Mouse (Mus musculus) left cerebral cortex, adult 11 months (tissue): ENCODE data around the gene Magi2.
"Not testable (repeated sequence)": the region's sequence is repeated elsewhere in the genome, so short reads cannot be mapped to it uniquely, and the experiment has no call there.

Experiments used
- DNase-seq: peaks from one replicate; pipeline ENCODE4 v3.0.0; 2022; ENCODE audit warnings: low spot score

Gene Magi2

DNA sequence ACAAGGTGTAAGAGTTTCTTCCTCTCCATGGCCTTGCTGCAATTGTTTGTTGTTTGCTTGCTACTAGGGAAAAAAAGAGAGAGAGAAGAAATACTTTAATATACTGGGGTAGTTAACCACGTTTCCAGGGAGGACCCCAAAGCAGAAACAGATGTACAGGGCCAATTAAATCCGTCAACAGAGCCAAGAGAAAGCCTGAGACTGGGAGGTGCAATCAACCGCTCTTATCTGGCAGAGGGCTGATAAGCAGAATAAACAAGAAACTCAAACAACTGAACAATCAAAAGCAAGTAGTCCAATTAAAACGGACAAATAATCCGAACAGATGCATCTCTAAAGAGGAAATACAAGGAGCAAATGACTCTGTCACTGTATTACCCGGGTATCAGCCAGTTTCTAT is 1282.8 kb downstream of the Magi2 start:
- DNase-seq, result no peak

DNA sequence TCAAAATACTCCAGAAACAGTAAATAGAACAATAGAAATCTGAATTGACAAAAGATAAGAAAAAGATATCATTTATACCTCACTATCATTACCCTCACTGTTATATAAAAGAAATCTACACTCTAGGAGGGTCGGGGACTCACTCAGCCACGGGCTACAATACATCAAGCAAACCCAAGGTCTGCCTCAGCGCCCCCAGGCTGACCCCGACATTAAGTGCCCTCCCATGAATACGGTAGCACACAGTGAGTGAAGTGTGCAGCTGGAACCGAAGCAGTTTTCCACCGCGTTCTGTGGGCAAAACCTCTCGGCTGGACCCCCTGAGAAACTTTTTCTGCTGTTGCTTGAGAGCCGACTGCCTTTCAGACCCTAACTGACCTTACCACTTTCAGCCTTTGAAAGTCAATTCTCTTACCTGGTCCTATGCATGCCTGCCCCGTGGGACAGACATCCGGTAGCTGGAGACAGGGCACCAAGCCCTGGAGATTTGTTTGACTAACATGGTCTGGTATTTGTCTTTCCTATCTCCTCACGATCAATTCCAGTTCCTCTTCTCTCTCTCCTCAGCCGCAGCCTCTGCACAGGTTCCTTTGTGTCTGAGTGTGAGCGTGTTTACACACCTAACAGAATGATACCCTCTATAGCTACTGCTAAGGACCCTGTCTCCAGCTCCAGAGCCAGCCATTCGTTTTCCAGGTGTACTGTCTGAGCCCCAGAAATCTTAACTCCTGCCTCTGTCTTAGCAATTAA is 1285.7 kb downstream of the Magi2 start:
- DNase-seq, result no peak

DNA sequence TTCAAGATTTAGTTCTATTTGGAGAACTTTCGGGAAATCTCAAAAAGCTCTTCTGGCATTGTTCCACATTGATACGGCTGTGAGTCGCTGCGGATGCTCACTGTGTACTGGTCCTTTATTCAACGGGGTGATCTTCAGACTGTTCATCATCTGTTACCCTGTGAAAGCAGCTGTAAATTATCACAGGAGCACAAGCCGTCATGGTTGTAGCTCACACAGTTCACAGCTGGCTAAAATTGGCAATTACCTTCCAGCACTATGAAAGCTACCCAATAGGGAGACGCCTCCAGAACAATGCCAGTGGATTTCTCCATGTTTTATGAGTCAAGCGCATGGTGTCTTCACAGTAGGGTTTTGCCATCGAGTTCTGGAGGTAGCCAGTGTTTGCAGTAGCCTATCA is 1294.8 kb downstream of the Magi2 start:
- no peak for DNase-seq

DNA sequence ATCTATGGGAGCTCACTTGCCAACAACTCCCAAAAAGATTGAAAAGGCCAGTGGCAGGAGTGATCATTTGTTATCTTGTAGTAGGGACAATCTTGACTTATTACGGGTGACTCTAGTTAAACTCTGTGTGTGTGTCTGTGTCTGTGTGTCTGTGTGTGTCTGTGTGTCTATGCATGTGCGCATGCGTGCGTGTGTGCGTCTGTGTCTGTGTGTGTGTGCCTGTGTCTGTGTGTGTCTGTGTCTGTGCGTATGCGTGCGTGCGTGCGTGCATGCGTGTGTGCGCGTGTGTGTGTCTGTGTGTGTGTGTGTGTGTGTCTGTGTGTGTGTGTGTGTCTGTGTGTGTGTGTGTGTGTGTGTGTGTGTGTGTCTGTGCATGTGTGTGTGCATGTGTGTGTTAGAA is 1295.2 kb downstream of the Magi2 start:
- DNase-seq, result no peak

DNA sequence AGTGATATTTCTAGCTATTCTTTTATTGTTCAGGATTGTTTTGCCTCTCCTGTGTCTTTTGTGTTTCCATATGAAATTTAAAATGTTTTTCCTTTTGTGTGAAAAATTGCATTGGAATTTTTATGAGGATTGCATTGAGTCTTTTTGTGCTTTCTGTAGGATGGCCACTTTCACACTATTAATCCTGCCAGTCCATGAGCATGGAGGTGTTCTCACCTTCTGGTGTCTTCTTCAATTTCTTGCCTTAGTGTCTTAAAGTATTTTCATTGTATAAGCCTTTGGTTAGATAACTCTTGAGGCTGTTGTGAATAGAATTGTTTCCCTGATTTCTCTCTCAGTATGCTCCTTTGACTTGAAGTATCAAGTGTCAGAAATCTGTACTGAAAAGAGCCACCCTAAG is 1296.9 kb downstream of the Magi2 start:
- DNase-seq, result no peak

DNA sequence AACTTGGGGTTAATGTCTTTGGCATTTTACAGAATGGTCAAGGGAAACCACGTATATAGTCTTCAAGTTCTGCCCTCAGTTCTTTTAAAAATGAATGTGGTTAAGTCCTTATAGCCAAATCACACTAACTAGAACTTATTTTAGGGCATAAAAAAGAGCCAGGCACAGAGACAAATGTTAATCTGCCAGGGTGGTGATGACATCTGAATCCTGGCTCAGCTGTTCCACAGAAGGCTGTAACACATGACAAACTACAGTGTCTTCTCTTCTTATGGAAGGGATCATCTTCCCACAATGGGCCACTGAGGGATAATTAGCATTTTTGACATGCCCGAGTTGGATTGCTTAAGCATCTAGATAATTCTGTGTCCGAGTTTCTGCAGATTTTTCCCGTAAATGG is 1299.8 kb downstream of the Magi2 start:
- DNase-seq, result not testable (repeated sequence)

DNA sequence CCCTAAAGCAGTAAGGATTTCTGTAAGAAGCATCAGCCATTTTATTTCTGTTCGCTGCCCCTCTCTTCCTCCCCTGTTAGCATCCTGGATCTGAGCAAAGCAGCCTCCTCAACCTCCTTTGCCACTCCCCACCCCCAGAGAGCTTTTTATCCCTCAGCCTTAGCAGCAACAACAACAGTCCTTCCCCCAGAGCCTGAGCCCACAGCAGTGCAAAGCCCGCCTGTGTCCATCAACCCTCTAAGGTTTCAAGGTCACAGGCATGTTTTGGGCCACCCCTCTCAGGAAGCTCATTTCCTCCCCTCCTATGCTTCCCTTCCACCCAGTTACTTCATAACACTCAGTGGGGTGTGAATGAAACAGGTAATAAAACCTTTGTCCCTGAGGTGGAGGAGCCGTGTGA is 1309.7 kb downstream of the Magi2 start:
- DNase-seq, result no peak

DNA sequence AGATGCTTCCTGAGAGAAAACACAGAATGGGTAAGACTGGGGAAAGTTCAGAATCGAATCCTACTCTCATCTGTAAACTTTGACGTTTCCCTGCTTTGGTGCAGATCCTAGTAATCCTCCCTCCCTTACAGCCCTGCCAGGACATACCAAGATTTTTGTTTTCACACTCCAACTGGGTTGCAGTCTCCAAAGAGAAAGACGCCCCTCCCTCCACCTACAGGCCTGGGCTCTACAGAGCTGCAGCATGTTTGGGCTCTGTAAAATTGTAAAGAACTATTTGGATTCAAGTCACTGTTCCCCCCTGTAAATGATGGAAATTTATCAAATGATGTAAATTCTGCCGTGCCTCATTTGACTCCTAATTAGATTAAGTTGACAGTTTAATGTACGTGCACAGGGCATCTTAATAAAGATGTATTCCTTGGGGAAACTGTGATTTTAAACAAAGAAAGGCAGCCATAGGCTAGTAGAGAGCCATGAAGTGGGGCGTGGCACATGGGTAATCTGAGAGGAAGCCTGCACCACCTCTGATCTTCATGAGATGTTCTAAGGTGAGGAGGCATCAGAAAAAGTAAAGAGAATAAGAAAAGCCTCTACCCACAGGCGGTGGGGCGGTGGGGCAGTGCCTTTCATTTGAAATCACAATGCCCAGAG is 1310.7 kb downstream of the Magi2 start:
- no peak for DNase-seq

DNA sequence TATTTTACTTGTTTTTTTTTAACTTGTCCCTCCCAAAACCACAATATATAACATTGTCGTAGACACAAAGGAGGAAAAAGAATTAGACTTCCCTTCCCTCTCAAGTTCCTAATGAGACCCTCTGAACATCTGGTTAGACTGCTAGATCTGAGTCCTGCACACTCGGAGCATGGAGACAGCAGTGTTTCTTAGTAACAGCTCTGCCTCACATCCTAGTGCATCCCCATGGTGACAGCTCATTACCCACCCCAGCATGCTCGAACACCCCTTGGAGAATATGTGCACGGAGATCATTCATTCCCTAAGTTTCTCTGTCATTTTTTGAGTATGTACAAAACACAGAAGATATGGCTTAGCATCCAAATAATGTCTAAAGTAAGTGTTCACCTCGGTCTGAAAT is 1317.5 kb downstream of the Magi2 start:
- DNase-seq, result no peak

DNA sequence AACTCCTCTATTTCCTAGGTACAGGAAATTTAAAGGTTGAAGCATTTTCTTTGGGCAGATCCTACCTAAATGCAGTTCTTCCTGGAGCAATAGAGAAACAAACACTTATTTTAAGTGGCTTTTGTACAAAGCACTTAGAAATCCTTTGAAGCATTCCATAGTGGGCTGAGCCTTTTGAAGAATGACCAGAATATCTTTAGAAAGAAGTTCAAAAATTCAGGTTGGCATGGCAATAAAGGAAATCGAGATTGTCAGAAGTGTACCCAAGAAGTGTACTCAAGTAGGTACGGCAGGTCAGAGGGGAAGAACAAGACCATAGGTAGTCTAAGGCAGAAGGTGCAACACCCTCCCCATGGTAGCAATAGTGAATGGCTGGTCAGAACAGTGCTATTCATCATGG is 1332.5 kb downstream of the Magi2 start:
- DNase-seq, result no peak

DNA sequence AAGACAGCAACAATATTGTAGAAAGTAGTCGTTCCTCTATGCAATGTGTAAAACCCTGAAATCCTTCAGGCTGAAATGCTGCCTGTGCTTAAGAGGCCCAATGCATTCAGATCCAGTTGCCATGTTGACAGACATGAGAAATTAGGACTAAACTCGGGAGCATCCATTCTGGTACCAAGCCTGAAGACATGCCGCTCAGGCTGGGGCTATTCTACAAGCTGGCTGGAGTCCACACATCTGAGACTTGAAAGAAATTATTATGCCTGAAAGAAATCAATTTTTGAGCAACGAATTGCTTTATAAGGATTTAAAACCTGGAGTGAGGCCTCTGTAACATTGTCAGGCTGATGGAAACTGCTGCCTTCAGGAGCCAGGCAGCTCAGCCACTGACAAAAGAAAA is 1333.0 kb downstream of the Magi2 start:
- no peak for DNase-seq

DNA sequence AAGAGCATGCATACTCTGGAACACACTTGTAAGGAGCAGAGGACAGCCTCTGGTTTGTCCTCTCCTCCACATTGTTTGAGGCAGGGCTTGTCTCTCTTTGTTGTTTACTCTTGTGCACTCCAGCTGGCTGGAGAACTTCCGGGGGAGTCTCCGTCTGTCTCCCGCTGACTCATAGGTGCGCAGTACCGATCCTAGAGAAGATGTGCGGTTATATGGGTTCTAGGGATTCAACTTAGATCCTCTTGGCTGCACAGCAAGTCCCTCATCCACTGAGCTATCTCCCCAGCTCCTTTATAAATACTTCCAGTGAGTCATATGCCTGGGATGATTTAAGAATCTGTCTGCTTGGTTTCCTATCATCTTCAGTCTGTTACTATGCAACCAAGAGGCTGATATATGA is 1341.6 kb downstream of the Magi2 start:
- DNase-seq, result peak; percentile 68

DNA sequence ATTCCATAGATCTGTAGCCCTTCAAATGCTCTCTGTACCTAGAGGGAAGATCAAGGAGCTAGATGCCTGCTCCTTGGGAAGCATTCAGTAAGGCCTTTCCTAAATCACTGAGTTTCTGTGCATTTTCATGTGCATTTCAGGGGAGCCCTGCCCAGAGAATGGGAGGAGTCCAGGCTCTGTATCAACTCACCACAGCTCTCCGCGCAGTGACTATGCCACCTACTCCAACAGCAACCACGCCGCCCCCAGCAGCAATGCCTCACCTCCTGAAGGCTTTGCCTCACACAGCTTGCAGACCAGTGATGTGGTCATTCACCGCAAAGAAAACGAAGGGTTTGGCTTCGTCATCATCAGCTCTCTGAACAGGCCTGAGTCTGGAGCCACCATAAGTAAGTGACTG is 1342.1 kb downstream of the Magi2 start:
- no peak for DNase-seq

DNA sequence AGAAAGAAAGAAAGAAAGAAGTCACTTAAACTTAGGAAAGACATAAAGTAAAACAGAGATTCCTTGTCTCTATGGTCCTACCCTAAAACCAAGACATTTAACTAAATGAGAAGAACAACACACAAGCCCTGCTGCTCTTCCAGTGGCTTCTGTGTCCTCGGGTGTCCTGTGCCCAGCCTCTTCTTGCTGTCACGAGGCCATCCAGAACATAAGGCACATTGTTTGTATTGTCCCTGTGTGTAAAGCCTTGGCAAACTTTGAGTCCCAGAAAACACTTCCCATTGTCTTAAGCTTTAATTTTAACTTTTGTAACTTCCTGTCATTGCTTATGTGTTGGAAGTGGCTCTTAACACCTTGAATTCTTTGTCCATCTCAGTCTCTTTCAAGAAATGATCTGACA is 1348.0 kb downstream of the Magi2 start:
- no peak for DNase-seq

DNA sequence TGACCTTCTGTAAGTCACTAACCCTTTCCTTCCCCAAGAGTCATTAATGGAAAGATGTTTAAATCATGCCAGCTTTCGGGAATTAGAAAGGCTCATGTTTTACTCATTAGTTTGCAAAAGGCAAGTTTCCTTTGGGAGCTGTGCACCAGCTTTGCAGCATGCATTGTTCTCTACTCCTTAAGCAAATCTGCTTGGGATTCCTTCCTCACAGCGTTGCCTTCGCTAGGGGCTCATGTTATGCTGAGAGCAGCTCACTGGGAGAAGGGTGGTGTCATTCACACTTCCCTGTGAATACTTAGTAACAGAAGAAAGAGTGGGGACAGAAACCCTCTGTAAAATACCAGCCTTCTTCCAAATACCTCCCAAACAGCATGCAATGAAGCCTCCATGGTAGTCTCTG is 1349.0 kb downstream of the Magi2 start:
- DNase-seq, result no peak

DNA sequence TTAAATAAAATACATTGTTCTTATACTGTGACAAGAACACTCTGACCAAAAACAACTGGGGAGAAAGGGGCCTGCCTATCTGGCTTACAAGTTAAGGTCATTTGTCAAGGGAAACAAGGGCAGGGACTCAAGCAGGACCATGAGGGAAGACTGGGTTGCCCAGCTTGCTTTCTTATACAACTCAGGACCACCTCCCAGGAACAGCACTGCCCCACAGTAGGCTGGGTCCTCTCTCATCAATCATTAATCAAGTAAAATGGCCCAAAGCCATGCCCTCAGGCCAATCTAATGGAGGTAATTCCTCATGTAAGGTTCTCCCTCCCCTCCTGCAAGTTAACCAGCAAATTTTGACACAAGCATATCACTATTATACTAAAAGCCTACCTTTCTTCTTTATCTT is 1349.4 kb downstream of the Magi2 start:
- DNase-seq, result no peak

DNA sequence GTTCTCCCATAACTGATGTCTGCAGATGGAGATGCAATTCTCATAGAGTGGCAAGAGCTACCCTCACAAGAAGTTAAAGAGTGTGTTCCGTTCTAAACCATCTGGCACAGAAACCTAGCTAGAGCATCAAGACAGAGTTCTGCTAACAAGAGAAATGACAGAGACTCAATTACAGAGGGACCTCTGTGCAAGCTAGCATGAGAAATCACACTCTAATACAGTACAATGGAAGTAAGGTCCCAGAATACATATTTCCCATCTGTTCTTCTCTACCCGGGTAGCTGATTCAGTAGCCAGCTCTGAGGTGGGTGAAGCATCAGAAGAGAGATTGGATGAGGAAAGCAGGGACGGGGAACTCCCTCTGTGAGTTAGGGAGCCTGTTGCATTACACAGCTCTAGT is 1351.8 kb downstream of the Magi2 start:
- no peak for DNase-seq

DNA sequence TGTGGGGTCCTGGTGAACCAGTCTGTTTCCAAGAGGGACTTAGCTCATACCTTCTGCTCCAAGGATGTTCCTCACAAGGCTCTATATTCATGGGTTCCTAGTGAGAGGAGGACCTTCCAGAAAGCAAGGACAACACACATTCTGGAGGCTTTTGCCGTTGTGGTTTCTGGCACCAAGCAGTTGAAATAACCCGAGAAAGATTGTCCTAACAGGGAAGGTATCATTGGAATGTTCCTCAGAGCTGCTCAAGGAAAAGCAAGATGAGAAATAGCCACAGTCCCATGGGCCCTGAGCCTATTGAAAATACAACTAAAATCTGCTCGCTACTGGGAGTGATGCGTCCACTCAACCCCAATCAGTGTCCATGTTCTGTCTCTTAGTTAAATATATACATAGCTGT is 1353.8 kb downstream of the Magi2 start:
- DNase-seq, result no peak

DNA sequence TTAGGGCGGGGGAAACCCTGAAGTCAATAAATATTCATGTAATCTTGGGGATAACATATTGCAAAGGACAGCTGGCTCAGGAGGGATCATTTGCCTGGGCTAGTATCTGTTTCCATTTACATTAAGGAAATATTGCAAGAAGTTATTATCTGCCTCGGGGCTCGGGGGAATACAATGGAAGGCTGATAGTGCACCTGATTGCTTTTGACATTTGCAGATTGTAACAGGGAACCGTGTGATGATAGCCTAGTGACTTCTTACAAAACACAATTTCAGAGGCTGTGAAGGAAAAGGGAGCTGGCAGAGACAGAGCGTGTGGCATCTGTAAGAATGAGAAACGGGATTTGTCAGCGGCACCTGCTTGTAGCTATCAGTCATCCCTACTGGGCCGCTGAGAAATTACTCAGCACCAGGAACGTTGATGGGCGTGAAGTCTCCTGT is 1356.2 kb downstream of the Magi2 start:
- peak; percentile 33 for DNase-seq

DNA sequence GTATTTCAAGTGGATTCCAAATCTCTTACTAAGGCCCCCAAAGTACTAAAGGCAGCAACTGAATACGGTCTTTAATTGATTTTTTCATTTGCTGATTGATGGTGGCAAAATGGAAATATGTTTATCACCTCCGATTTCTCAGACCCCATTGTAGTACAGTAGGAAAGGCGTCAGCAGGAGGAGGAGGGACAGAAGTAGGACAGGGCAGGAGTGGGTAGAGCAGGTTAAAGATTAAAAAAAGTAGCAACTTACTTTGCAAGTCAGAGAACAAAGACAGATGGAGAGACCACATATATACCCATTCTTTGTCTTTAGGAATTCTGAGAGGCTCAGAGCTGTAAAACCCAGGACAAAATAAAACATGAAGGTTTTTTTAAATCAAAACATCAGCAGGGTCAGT is 1356.8 kb downstream of the Magi2 start:
- no peak for DNase-seq

DNA sequence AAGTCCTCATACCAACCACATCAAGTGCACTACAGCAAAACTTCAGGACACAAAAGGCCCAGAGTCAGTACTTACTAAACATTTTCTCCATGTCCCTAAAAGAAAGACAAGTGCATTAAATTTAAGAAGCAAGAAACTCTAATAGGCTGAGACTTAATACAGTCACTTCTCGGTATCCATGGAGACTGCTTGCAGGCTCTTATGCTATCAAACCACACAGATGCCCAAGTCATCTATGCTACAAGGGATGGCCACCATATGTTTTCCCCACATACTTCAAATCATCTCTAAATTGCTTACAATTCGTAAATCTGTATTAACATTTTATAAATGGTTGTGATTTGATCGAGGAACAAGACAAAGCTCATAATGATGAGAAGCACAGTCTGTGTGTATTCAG is 1357.9 kb downstream of the Magi2 start:
- no peak for DNase-seq

DNA sequence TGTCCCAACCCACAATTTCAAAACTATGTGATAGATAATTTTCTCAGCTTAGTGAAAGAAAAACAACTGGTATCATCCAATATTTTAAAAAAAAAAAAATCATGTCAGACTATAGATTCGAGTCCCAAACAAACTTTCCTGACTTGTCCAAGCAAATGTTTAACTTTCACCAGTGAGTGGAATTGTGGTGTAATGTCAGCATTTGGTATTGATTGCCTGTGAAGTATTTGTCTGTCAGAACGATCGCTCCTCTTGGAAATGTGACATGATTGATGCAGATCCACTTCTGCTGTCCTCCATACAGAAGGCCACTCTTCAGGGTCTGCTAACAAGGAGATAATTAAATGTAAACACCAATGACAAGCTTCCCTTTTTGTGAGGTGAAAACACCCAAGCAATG is 1362.9 kb downstream of the Magi2 start:
- no peak for DNase-seq

DNA sequence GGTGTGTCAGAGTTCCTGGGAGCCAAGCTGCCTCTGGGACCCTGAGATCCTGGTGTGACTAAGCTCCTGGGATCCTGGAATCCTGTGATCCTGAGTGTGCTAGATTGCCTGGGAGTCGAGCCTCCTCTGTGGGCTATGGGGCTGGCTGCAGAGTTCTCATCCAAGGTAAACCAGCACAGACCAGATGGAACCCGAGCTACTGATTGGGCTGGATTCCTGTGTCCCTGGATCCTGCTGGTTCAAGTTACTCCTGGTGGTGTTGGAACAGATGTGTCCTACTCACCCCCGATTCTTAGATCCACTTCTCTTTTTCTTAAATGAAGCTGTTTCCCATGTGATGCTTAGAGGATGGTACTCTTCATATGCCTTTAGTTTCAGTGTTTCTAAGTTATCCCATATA is 1371.4 kb downstream of the Magi2 start:
- no peak for DNase-seq
